Mouse (Mus musculus) urinary bladder, adult 18-20 months (tissue): ENCODE data around the gene Plscr1.

Experiments used
- DNase-seq, 2 experiments: peaks; one replicate each; pipeline ENCODE4 v3.0.0; 2022; ENCODE audit warnings: low spot score in 2 of 2, mixed read lengths in 2 of 2

Plscr1 gene

GRCm38 (mm10) chr9:92249447-92249852, at the start of gene Plscr1:
Plscr1 (plus strand) TSS chr9:92249750.
- DNase-seq = no peak

GRCm38 (mm10) chr9:92204397-92204796, 45.2 kb upstream of the Plscr1 start:
- no peak for DNase-seq

- DNase-seq = no peak
Measured at GRCm38 (mm10) chr9:92207307-92207706, 42.2 kb upstream of the Plscr1 start.

GRCm38 (mm10) chr9:92207757-92208156, 41.8 kb upstream of the Plscr1 start:
- DNase-seq = no peak

- DNase-seq = no peak
Measured at GRCm38 (mm10) chr9:92209850-92210249, 39.7 kb upstream of the Plscr1 start.

GRCm38 (mm10) chr9:92210386-92210967, 39.1 kb upstream of the Plscr1 start:
- DNase-seq = no peak

- DNase-seq = no peak
Measured at GRCm38 (mm10) chr9:92211048-92211447, 38.5 kb upstream of the Plscr1 start.

GRCm38 (mm10) chr9:92217484-92217883, 32.1 kb upstream of the Plscr1 start:
- DNase-seq = no peak

GRCm38 (mm10) chr9:92217896-92218295, 31.7 kb upstream of the Plscr1 start:
- DNase-seq = no peak

- DNase-seq = no peak
Measured at GRCm38 (mm10) chr9:92220151-92220550, 29.4 kb upstream of the Plscr1 start.

- no peak for DNase-seq
Measured at GRCm38 (mm10) chr9:92221480-92221879, 28.1 kb upstream of the Plscr1 start.

GRCm38 (mm10) chr9:92224598-92225231, 24.8 kb upstream of the Plscr1 start:
- DNase-seq = no peak

GRCm38 (mm10) chr9:92226127-92226655, 23.4 kb upstream of the Plscr1 start:
- no peak for DNase-seq

- DNase-seq = no peak
Measured at GRCm38 (mm10) chr9:92226795-92227194, 22.8 kb upstream of the Plscr1 start.

- DNase-seq = no peak
Measured at GRCm38 (mm10) chr9:92228867-92229832, 20.4 kb upstream of the Plscr1 start.

- no peak for DNase-seq
Measured at GRCm38 (mm10) chr9:92229833-92230205, 19.7 kb upstream of the Plscr1 start.

GRCm38 (mm10) chr9:92234901-92235458, 14.6 kb upstream of the Plscr1 start:
- no peak for DNase-seq

- DNase-seq = no peak
Measured at GRCm38 (mm10) chr9:92248773-92249446, 640 bp upstream of the Plscr1 start.

GRCm38 (mm10) chr9:92249987-92250772, 630 bp downstream of the Plscr1 start:
- peak; percentile 57 to 60 for DNase-seq

- DNase-seq = no peak
Measured at GRCm38 (mm10) chr9:92252718-92253117, 3.2 kb downstream of the Plscr1 start.
